Mouse (Mus musculus): ENCODE results near the gene Il33.

- TF ChIP-seq CTCF (IDR thresholded peaks at IDR 0.05; ENCODE audit: borderline replicate concordance, insufficient read depth, low read length) (peak; percentile 53; the same call in 1 of the 2 replicates), POLR2A (IDR thresholded peaks at IDR 0.05; ENCODE audit: low read depth, low read length) (no peak)
Measured at GRCm38 (mm10) chr19:29947891-29948801, 23.2 kb downstream of the Il33 start.

Measured in embryonic fibroblast, embryonic 13.5 days (primary cell).